Mouse (Mus musculus) A20 (cell line): ENCODE data around the gene Sesn1.
"Not testable (repeated sequence)": the region's sequence is repeated elsewhere in the genome, so short reads cannot be mapped to it uniquely, and the experiment has no call there.

Experiments used
- DNase-seq: peaks from one replicate; pipeline ENCODE4 v3.0.0-alpha.2; 2011; ENCODE audit warnings: low read depth, low spot score

The Sesn1 gene

DNA sequence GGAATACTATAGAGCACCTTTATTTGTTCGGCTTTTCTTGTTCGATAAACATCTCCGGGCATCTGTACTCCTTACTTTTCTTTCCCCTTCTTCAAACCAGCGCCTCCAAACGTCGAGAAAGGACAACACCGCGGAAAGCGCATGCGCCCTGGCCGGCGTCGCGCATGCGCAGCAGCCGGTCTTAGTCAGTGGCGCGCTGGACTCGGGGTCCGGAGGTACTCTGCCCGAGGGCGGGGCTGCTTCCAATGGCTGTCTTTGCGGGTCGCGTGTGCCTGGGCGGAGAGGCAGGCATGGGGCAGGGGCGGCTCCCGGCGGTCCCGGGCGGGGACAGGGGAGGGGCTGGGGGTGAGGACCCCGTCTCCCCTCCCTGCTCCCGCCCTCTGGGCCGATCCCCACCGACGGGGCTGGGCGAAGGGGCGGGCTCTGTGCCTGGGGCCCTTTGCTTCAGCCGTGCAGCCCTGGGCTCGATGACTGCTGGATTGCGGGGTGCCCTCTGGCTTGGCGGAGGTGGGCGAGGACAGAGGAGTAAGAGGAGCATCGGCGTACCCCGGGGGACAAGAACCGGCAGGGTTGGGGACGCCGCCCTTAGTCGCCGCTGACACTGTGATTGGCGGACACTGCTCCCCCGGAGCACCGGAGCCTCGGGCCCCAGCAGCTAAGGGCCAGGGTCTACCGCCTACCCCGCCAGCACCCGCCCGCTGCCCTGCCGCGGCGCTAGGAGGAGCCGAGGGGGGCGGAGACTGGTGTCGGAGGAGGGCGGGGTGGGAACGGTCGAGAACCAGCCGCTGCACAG, at the start of gene Sesn1, which contains the start of gene Cep57l1:
TSS of gene Sesn1 (plus strand) at position 165 of the 793 bp plus-strand sequence.
TSS of gene Cep57l1 (minus strand) at position 101 of the 793 bp plus-strand sequence.
- peak; percentile 98 for DNase-seq

DNA sequence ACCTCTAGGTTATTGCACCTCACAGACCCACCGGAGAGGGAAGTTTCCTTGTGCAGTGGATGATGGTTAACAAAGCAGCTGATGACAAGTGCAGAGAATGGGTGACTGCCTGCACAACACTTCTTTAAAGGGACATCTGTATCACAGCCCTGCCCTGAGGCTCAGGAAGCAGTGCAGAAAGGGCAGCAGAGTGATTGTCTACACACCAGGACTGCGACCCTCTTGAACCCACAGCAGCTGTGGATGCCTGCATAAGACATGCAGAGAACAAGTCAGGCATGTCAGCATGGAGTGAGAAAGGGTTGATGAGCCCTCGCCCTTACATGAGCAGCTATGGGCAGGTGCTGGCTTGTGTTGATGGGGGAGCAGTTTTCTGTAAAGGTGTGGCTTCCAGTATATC, 48.9 kb upstream of the Sesn1 start:
- no peak for DNase-seq

DNA sequence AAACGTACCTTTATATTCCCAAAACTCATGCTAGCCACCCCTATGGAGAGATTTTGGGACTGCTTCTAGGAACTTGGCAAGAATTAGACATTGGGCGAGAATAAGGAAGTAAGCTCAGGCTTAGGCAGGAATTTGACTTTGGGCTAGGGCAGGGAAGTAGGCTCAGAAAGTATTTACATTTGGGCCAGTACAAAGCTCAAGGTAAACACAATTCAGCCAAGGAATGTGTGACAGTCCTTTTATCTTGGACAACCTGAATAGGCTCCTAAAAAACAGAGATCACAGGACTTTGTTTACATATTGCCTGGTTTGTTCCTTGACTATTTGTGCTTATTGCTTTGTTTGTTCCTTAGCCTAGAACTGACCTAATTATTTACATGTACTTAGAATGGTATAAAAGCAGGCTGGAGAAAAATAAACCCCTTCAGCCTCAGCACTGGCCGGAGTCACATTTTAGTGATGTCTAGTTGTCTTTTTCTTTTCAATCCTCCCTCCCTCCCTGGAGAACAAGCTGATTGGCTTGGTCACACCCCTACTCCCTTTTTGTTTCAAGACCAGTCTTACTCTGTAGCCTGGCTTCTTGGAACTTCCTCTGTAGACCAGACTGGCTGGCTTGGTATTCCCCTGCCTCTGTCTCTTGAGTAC, 45.9 kb upstream of the Sesn1 start:
- no peak for DNase-seq

DNA sequence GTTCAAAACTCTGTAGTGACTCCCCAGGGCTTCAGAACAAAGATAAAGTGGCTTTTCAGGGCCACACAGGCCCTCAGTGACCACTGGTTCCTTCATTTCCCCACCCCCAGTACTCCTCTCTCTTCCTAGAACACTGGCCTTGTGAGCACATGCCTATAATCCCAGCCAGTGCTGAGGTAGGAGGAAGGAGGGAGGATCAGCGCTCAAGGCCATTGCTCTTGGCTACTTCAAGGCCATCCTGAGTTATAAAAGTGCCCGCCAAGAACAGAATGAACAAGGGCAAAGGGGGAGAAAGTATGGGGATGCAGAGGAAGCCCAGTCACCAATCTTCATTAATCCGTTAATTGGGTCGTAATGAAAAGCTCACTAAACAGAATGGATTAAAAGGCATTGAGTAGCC, 44.1 kb upstream of the Sesn1 start:
- no peak for DNase-seq

DNA sequence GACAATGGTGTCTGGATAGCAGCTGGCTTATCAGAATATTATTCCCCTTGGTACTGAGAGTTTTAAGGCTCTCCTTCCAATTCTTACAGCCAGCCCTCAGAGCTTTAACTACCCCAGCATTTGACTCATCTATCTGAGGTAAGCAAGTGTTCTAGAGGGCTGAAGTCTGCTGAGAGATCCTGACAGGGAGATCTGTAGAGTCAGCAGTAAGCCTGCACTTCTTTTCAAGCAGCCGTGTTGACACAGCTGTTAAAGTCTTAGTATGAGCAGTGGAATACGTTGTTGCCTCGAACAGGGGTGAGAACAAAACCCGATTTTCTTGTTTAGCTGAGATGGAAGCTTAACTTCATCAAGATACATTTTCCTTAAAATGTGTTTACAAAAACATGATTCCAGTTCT, 43.5 kb upstream of the Sesn1 start:
- no peak for DNase-seq

DNA sequence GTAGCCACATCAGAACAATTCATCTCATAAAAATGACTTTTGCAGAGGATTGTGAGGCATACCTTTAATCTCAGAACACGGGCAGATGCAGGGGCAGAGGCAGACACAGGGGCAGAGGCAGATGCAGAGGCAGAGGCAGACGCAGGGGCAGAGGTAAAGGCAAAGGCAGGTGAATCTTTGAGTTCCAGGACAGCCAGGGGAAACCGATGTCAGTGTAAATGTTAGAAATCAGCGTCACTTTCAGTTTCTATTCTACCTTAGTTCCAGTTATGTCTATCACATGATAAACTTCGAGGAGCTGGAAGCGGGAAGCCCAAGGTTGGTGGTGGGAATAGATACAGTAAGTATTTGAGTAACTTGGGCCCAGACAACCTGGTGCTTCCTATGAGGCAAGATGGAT, 42.5 kb upstream of the Sesn1 start:
- no peak for DNase-seq

DNA sequence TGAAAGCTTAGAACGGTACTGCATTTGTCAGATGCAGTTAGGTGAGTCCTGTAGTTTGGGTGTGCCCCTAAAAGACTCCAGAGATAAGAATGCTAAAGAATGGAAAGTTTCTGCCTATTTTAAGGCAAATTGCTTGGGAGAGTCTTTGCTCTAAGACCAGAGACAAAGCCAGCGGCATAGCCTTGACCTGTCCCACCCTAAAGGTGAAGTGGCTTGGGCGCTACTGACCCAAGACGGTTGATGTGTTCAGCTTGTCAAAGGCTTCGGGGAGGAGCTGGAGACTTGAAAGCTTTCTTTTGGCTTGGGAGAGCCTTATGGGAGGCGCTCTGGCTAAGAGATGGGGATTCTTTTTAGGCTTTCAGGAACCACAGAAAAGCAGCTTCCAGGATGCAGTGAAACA, 17.4 kb upstream of the Sesn1 start:
- DNase-seq, result no peak

DNA sequence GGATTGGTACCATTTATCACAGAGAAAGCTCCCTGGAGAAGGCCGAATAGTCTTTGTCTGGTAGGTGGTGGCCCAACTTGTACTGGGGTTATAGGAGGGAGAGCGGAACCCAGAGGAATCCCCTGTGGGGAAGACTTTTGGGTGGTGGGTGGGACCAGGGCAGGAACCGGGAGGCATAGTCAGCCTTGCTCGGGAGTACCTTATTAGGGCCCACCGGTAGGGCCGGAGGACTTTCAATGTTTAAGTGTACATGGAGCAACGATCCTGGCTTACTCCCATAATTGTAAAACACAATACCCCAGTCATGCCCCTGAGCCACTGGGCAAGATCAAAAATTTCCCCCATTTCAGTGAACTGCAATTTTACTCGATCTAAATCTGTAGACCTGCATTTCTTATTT, 12.5 kb upstream of the Sesn1 start:
- DNase-seq, result no peak

DNA sequence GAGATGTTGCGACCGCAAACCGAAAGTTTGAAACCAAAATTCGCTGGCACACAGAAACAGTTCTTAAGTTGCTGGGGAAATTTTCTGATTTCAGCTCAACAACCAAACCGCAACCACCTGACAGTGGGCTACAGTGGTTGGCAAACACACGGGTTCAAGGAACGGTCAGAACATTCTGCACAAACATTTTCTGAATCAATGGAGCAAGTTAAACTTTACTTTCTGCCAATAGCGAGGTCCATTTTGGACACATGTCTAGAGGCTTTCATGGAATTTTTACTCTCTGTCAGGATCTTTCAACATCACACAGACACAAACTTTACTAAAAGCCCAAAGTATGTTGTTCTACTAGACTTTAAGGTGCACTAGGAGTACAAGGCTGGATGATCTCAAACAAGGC, 6.3 kb upstream of the Sesn1 start:
- DNase-seq, result no peak

DNA sequence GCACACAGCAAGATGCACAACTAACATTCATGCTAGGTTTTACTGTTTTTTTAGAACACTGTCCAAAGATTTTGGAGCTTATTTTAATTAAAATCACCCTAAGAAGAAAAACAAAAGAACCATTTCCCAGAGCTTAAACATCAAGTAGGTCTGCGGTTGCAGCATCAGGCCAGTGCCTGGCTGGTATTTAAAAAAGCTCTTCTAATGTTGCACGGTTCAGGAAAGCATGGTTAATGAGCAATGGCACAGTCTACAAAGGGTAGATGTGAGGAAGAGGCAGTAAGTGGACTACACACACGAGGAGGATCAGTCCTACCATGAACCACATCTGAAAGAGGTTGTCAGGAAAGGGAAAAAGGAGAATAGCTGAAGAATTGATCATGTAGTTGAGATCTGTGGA, 5.0 kb upstream of the Sesn1 start:
- no peak for DNase-seq

DNA sequence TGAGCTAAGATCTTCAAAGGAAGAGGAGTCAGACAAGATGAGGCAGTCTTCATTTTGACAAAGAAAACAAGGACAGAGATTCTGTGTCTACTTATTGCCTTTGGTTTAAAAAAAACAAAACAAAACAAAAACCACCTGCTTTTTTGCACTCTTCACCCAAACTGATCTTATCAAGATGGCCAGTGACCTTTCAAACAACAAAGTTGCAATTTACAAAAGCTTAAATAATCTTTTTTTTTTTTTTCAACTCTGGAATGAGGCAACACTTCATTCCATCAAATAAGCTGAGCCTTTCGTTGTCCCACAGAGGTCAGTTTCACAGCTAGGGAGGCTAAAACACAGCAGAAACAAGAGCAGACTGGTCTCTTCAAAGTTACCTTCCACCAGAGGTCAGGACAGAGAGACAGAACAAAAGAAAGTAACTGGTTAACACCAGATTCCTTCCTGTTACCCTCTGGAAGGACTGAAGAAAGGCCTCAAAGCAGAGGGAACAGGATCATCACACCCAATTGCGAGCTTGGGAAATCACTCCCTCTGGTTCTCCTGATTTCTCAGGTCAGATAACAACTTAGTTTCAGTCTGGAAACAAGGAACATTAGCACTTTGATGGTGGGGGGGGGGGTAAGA, 3.9 kb upstream of the Sesn1 start:
- no peak for DNase-seq

DNA sequence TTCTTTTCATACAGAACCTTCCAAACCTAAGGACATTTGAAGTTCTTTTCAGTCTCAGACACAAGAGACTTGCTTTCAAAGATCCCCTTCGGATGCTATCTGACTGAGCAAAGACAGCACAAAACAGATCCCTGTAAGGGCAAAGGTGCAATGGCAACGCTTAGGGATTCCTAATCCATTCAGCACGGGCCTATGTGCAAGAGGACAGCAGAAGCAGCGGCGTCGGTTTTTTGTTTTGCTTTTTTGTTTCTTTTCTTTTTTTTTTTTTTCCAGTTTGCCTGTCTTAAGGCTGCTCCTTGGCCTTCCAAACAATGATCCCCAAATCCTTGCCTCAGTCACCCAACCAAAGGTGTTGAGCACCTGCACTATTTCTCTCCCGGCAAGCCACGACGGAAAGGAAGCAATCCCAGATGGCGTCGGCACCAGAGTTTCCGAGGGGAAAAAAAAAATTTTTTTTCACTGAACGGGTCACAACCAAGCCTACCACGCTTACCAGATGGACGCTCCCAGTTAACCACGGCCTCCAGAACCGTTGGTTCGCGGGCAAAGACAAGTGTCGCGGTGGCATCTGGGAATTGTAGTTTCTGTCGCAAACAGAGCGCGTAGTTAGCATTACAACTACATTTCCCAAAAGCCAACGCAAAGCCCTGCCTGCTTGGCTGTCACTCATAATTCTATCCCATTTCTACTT, 510 bp upstream of the Sesn1 start:
- DNase-seq, result no peak

DNA sequence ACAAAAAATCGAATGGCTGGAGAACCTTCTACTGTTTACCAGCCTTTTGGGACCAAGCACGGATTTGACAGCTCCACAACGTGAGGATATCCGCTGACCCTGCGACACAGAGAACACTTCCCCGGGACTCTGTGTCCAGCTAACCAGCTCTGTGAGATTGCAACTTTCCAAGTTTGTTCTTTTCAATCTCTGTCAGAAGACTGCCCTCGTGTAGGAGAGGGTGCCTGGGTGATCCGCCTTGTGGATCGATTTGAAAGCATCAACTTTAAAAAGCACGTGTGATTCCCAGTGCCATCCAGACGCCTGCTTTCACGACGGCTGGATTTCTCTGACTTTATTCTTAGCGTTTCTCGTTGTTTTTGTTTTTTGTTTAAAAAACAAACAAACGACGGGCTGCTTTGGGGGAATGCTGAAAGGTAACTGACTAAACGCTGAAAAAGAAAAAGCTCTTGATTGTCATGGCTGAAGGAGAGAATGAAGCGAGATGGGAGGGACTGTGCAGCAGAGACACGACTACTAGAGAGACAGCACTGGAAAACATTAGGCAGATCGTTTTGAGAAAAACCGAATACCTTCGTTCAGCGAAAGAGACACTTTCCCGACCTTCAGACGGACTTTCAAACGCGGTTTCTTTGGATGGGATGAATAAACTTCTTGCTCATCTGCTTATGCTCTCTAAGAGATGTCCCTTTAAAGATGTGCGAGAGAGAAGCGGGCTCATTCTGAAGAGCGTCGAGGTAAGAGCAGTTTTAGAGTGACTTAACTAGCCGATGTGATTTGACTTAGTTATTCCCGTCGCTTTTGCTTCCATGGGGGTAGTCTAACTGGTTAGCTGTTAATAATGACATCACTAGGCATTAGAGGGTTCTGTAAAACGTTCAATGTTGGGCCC, 1.1 kb downstream of the Sesn1 start:
- DNase-seq, result peak; percentile 65

DNA sequence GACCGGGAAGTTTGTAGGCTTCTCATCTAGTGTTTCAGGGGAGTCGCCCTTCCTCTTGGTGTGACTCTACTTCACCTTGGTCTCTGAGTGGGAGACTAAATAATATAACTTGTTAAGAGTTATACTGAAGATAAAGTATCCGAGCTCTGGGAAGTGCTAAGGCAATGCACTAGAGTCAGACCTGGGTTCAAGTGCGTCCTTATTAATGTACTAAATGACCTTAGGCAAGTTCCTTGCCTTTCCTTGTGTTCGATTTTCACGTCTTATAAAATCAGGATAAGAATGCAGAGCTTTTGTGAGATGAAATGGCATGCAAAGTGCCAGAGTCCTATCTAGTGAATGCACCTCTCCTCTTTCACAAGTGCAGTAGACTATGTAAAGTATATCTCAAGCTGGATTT, 2.8 kb downstream of the Sesn1 start:
- DNase-seq, result peak; percentile 57

DNA sequence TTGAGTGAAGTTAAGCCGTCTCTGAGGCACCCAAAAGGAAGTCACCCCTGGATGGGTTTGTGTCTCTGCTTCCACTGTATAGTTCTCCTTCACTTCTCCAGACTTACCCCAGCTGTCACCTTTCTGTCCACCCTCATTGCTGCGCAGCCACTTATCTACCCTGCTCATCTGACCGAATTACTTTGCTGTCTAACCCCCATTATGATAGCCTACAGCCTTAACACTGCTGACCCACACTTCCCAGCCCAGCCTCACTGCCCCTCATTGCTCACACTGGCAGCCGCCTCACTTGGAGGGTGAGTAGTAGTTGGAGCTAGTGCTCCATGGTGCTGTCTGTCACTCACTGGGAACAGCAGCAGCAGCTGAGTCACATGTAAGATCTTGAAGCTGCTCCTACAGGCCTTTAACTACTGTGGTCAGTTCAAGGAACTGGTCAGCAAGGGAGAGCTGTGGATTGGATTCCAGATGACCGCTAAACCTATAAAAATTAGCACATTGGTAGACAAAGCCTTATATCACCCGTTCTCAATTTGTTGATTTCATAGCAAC, 4.6 kb downstream of the Sesn1 start:
- DNase-seq, result peak; percentile 71

DNA sequence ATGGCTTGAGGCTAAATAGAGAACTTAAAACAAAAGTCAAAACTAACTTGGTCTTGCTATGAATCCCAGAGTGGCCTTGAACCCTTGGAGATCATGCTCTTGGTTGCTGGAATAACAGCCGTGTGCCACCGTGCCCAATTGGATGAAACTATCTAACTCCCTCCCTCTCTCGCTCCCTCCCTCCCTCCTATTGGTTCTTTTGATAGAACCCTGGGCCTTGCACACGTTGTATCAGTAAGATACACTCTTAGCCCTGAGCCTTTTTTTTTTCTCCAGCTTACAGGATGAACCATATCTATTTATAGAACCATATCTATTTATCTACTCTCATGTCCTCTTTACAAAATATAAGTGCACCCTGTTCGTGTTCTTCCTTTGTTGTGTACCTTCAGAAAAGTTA, 6.8 kb downstream of the Sesn1 start:
- peak; percentile 86 for DNase-seq

DNA sequence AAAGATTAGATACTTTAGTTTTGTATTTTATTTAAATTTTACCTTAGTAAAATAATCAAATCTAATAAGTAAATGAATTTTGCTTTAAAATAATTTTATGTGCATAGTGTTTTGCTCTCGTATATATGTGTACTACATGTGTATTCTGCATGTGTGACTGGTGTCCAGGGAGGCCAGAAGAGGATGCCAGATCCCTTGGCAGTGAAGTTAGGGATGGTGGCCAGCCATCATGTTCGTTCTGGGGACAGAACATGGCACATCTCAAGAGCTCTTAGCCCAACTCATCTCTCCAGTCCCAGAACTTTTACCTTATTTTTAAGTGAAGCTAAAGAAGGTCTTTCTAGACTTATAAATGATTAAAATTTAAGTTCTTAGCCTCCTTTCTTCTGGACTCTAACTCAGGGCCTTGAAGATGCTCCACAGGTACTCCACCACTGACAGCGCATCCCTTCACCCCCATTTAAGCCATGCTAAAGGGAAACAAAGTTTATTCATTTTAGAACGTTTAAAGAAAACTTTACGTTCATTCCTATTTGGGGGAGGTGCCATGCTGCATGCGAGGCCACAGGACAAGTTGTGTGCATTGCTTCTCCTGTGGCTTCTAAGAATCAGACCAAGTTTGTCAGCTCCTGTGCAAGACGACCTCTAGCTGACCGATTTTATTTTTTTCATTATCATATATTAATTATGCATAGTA, 8.4 kb downstream of the Sesn1 start:
- peak; percentile 56 for DNase-seq

DNA sequence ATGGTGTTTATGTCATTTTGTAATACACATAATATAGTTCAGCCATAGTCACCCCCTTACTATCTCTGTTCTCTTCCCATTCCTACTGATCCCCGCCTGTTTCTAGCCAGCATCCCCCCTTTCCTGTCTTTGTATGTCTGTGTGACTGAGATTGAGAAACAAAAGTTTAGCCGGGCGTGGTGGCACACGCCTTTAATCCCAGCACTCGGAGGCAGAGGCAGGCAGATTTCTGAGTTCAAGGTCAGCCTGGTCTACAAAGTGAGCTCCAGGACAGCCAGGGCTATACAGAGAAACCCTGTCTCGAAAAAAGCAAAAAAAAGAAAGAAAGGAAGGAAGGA, 9.0 kb downstream of the Sesn1 start:
- DNase-seq, result not testable (repeated sequence)

DNA sequence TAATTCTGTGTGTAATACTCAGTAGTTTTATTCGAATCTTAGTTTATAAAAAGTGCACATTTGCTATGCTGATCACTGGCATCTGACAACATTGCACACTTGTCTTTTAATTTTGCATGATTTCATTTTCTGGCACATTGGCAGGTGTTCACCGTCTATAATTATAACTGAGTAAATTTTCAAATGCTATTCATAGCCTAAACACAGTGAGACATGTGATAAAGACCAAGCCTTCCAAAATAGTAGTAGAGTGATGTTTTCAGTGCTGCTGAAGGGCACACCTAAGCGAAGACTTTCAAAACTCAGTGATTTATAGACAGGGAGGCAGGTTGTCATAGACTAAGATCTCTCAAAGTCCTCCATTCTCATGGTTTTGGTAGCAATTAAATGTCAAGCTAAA, 9.6 kb downstream of the Sesn1 start:
- DNase-seq, result peak; percentile 78

DNA sequence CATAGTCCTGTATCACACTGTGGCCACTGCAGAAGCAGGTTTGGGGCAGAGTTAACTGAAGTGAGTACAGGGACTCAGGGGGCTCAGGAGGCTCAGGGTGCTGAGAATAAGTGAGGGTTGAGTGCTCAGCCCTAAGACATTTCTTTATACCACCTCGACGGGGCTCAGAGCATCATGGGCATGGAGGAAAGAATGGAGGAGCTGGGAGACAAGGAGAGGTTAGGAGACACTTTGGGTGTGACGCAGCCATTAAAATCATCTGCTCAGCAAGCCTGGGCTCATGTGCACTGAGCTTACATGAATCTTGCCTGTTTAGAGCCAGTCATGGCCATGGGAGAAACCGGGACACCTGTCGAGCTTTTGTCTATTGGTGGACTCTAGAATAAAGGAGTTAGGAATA, 10.7 kb downstream of the Sesn1 start:
- no peak for DNase-seq
